Mouse (Mus musculus) neutrophil, adult 5-6 weeks (primary cell): ENCODE data around the gene 4933427I04Rik. TPM values are rescaled to one million over a fixed set of nuclear protein-coding genes. Genes with fewer than 3 reads are reported as not detected.

Source experiments
- ATAC-seq: fragments of 151-379, 151-347 bp; 2 replicates; pipeline ENCODE4 v1.8.0; 2017; ENCODE audit warnings: mild to moderate bottlenecking, moderate TSS enrichment; ENCODE audit not compliant: insufficient number of reproducible peaks, poor library complexity, low FRiP score, severe bottlenecking; ENCODE audit errors: extremely low read depth
- total RNA-seq: library from RNA; stranded (forward); fragments of 200-1000 nt; gene quantifications from 2 replicates; pipeline ENCODE4 v1.2.3, GENCODE M21; 2017

The 4933427I04Rik gene
- not detected in 2 replicates for total RNA-seq

- no peak for ATAC-seq
Observed at GRCm38 (mm10) chr4:123859379-123859778, at the start of gene 4933427I04Rik. Gene 4933427I04Rik (plus strand): TSS chr4:123859679.

- no peak for ATAC-seq
Observed at GRCm38 (mm10) chr4:123810475-123811295, 48.8 kb upstream of the 4933427I04Rik start.

- no peak for ATAC-seq
Observed at GRCm38 (mm10) chr4:123812525-123812924, 47.0 kb upstream of the 4933427I04Rik start.

GRCm38 (mm10) chr4:123814030-123814501, 45.4 kb upstream of the 4933427I04Rik start:
- ATAC-seq: no peak

- ATAC-seq: no peak
Observed at GRCm38 (mm10) chr4:123819093-123819610, 40.3 kb upstream of the 4933427I04Rik start.

- no peak for ATAC-seq
Observed at GRCm38 (mm10) chr4:123842126-123842525, 17.4 kb upstream of the 4933427I04Rik start.

- no peak for ATAC-seq
Observed at GRCm38 (mm10) chr4:123856888-123857287, 2.6 kb upstream of the 4933427I04Rik start.

- ATAC-seq: no peak
Observed at GRCm38 (mm10) chr4:123858090-123858489, 1.4 kb upstream of the 4933427I04Rik start.

GRCm38 (mm10) chr4:123859803-123860202, 324 bp downstream of the 4933427I04Rik start:
- ATAC-seq: no peak

GRCm38 (mm10) chr4:123860621-123861020, 1.1 kb downstream of the 4933427I04Rik start:
- ATAC-seq: no peak

- no peak for ATAC-seq
Observed at GRCm38 (mm10) chr4:123893726-123894125, 34.2 kb downstream of the 4933427I04Rik start.

- ATAC-seq: no peak
Observed at GRCm38 (mm10) chr4:123894295-123894694, 34.8 kb downstream of the 4933427I04Rik start.

- peak; percentile 58; the same call in 1 of the 2 replicates for ATAC-seq
Observed at GRCm38 (mm10) chr4:123898696-123899095, 39.2 kb downstream of the 4933427I04Rik start.

- no peak for ATAC-seq
Observed at GRCm38 (mm10) chr4:123903432-123903831, 44.0 kb downstream of the 4933427I04Rik start.

- peak; percentile 99 for ATAC-seq
Observed at GRCm38 (mm10) chr4:123904333-123905125, 45.0 kb downstream of the 4933427I04Rik start, which contains the start of gene Mycbp. Gene Mycbp (plus strand): TSS chr4:123904832.

- ATAC-seq: no peak
Observed at GRCm38 (mm10) chr4:123905126-123905668, 45.7 kb downstream of the 4933427I04Rik start.

- ATAC-seq: no peak
Observed at GRCm38 (mm10) chr4:123911503-123911902, 52.0 kb downstream of the 4933427I04Rik start.

- ATAC-seq: no peak
Observed at GRCm38 (mm10) chr4:123912431-123912830, 53.0 kb downstream of the 4933427I04Rik start.
